Mouse (Mus musculus) testis, adult 2 months (tissue): ENCODE measurements around the gene 4933405O20Rik.

Experiments used
- CTCF ChIP-seq: fragments of 200-500 bp; IDR thresholded peaks from 2 replicates; pipeline ENCODE4 v1.5.1; 2012; ENCODE audit warnings: low read depth, mild to moderate bottlenecking, inconsistent platforms, low read length, moderate library complexity; ENCODE audit not compliant: control insufficient read depth, insufficient read depth, insufficient replicate concordance
- POLR2A ChIP-seq: fragments of 200-500 bp; IDR thresholded peaks from 2 replicates; pipeline ENCODE4 v1.6.1; 2012; ENCODE audit warnings: low read depth, mild to moderate bottlenecking, inconsistent platforms, low read length, moderate library complexity; ENCODE audit not compliant: control insufficient read depth

- TF ChIP-seq CTCF (no peak), POLR2A (no peak)
Observed at GRCm38 (mm10) chr7:50549572-50549971, 49.4 kb upstream of the 4933405O20Rik start.
